Mouse (Mus musculus) liver, postnatal 0 days (tissue): Measurements from ENCODE around the gene Smco4. TPM values are rescaled to one million over a fixed set of nuclear protein-coding genes. Genes with fewer than 3 reads are reported as not detected.

Experiments used
- ATAC-seq: fragments of 200-750 bp; cut with Nextera tagmentation; 2 replicates; pipeline ENCODE4 v1.8.0; 2017; ENCODE audit warnings: mild to moderate bottlenecking, moderate library complexity
- DNase-seq: peaks from one replicate; pipeline ENCODE4 v3.0.0-alpha.2; 2016
- H3K27ac ChIP-seq: fragments of 300-500 bp; sonication (generic); 2 replicates; pipeline ENCODE4 v1.5.1; 2014; ENCODE audit warnings: antibody characterized with exemption, moderate library complexity, mild to moderate bottlenecking, low read depth
- H3K27me3 ChIP-seq: fragments of 300-500 bp; sonication (generic); 2 replicates; pipeline ENCODE4 v1.6.1; 2014; ENCODE audit warnings: low read length, control low read depth, mixed read lengths; ENCODE audit not compliant: insufficient read depth
- H3K36me3 ChIP-seq: fragments of 300-500 bp; sonication (generic); replicated peaks from 2 replicates; pipeline ENCODE4 v1.6.1; 2014; ENCODE audit warnings: mild to moderate bottlenecking, control low read depth, low read length, moderate library complexity, mixed read lengths; ENCODE audit not compliant: insufficient read depth
- H3K4me1 ChIP-seq: fragments of 300-500 bp; sonication (generic); 2 replicates; pipeline ENCODE4 v1.6.1; 2014; ENCODE audit warnings: antibody characterized with exemption, mild to moderate bottlenecking, control low read depth; ENCODE audit not compliant: insufficient read depth
- H3K4me2 ChIP-seq: fragments of 300-500 bp; sonication (generic); 2 replicates; pipeline ENCODE4 v1.6.1; 2014; ENCODE audit warnings: low read depth, mild to moderate bottlenecking, low read length, moderate library complexity, mixed read lengths
- H3K4me3 ChIP-seq: fragments of 300-500 bp; sonication (generic); 2 replicates; pipeline ENCODE4 v1.5.1; 2014; ENCODE audit warnings: low read depth, low read length
- H3K9ac ChIP-seq: fragments of 300-500 bp; sonication (generic); replicated peaks from 2 replicates; pipeline ENCODE4 v1.6.1; 2014; ENCODE audit warnings: mild to moderate bottlenecking, moderate library complexity
- H3K9me3 ChIP-seq: fragments of 300-500 bp; sonication (generic); 2 replicates; pipeline ENCODE4 v1.6.1; 2016; ENCODE audit warnings: mild to moderate bottlenecking, control low read depth, low read length, mixed read lengths
- CTCF ChIP-seq: sonication (generic); IDR thresholded peaks from 2 replicates; pipeline ENCODE4 v1.5.1; 2016; ENCODE audit warnings: antibody characterized with exemption, low read depth
- EP300 ChIP-seq: IDR thresholded peaks from 2 replicates; pipeline ENCODE4 v1.6.1; 2016; ENCODE audit warnings: antibody characterized with exemption, low read depth, mild to moderate bottlenecking
- WGBS: fragments of 180-500 bp; shearing (Covaris S2); extraction: QIAGEN DNeasy Blood & Tissue Kit; methylation state at CpG from one replicate; pipeline ENCODE4 v1.1.7; 2014; ENCODE audit not compliant: insufficient replicate concordance; 5-methylcytosine and 5-hydroxymethylcytosine counted together
- polyA plus RNA-seq: library from polyadenylated mRNA; unstranded; fragments of >200 nt; fragmentation: Nextera tagmentation; extraction: Ambion mirVana; gene quantifications from 2 replicates; pipeline ENCODE4 v1.2.1, GENCODE M21; 2015

Smco4 gene
- polyA plus RNA-seq, 1 experiment from 2014 or later: 1.3 TPM

- Histone ChIP-seq H3K36me3 (no peaks in the 10 kb centered on the region), H3K9ac (no peak overlapping the region), H3K4me3 (no peak overlapping the region), H3K27ac (no peak overlapping the region), H3K4me1 (no peaks in the 10 kb centered on the region), H3K9me3 (no peaks in the 10 kb centered on the region), H3K4me2 (no peak overlapping the region), H3K27me3 (no peaks in the 10 kb centered on the region)
- TF ChIP-seq CTCF: no peak
- no peak for TF ChIP-seq EP300
- ATAC-seq (no peak), DNase-seq (no peak)
- 81% methylated on average over 9 of the region's 9 CpGs for WGBS
Measured at GRCm38 (mm10) chr9:15584209-15584608, 91.0 kb downstream of the Smco4 start.

DNA sequence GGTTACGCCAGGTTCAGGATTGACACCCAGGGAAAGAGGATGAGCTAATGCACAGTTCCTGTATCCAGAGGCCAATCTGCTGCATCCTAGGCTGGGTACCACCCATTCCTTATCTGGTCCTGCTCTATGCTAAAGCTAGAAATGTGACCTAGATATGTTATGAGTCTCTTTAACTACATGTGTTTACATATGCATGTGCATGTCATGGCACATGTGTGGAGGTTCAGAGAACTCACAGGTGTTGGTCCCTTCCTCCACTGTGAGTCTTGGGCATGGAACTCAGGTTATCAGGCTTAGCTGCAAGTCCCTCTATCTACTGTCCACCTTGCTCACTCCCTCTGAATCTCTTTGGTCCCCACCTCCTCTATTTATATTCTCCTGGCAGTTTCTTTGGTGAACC, 92.7 kb downstream of the Smco4 start:
- ATAC-seq (no peak), DNase-seq (no peak)
- TF ChIP-seq EP300 (no peak), CTCF (no peak)
- H3K36me3 ChIP-seq: no peaks in the 10 kb centered on the region
- 78% methylated on average over 1 of the region's 1 CpGs for WGBS
- H3K4me3 ChIP-seq: no peak overlapping the region
- no peaks in the 10 kb centered on the region for H3K9me3 ChIP-seq
- H3K27me3 ChIP-seq: no peaks in the 10 kb centered on the region
- H3K27ac ChIP-seq: no peak overlapping the region
- H3K4me1 ChIP-seq: no peaks in the 10 kb centered on the region
- no peak overlapping the region for H3K4me2 ChIP-seq
- no peak overlapping the region for H3K9ac ChIP-seq

GRCm38 (mm10) chr9:15587157-15587854, 94.1 kb downstream of the Smco4 start:
- Histone ChIP-seq H3K9ac (no peak overlapping the region), H3K9me3 (no peaks in the 10 kb centered on the region), H3K27me3 (no peaks in the 10 kb centered on the region), H3K4me1 (no peaks in the 10 kb centered on the region), H3K4me2 (no peak overlapping the region), H3K27ac (no peak overlapping the region), H3K4me3 (no peak overlapping the region), H3K36me3 (no peaks in the 10 kb centered on the region)
- DNase-seq (no peak), ATAC-seq (no peak)
- 42% methylated on average over 6 of the region's 6 CpGs for WGBS
- no peak for TF ChIP-seq EP300
- TF ChIP-seq CTCF: no peak

DNA sequence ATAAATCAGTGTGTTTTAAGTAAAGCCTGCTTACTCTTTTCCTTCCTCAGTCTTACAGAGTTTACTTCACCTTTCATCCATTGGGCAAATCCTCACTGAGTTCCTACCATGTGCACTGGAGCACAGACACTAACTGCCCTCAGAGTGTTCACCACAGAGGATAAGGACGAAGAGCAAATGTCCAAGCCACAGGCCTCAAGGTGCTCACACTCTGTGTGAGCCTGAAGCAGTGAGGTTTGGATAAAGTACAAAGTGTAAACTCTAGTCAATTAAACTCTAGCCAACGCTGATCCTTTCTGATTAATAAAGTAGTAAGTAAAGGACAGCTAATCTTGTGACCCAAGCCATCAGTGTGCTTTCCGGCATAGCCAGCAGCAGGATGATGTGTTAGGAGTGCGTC, 100.9 kb downstream of the Smco4 start:
- Histone ChIP-seq H3K9me3 (no peaks in the 10 kb centered on the region), H3K9ac (no peak overlapping the region), H3K36me3 (no peaks in the 10 kb centered on the region), H3K4me1 (no peaks in the 10 kb centered on the region), H3K27me3 (no peaks in the 10 kb centered on the region), H3K27ac (no peak overlapping the region), H3K4me2 (no peak overlapping the region), H3K4me3 (no peak overlapping the region)
- TF ChIP-seq CTCF: no peak
- TF ChIP-seq EP300: no peak
- DNase-seq (no peak), ATAC-seq (no peak)
- whole genome bisulfite sequencing: 76% methylated on average over 4 of the region's 4 CpGs

Other genes with a start within 250 kb of the Smco4 start
- 12.3 and 13.6 TPM in 2 replicates for gene Med17, start 213.5 kb upstream of the Smco4 start, polyA plus RNA-seq
- gene Taf1d, start 187.2 kb upstream of the Smco4 start, polyA plus RNA-seq: 30.5 and 31.1 TPM in 2 replicates
- 26.4 and 27.6 TPM in 2 replicates for gene 4931406C07Rik, start 187.0 kb upstream of the Smco4 start, polyA plus RNA-seq
- 4.5 and 4.8 TPM in 2 replicates for gene Cep295, start 135.6 kb upstream of the Smco4 start, polyA plus RNA-seq
- 0.13 and 0.17 TPM in 2 replicates for gene Deup1, start 134.5 kb downstream of the Smco4 start, polyA plus RNA-seq
- gene Slc36a4, start 216.3 kb downstream of the Smco4 start, polyA plus RNA-seq: 1.8 and 2.2 TPM in 2 replicates